Mouse (Mus musculus) testis, adult 2 months (tissue): ENCODE measurements around the gene Zfc3h1. TPM values are rescaled to one million over a fixed set of nuclear protein-coding genes. Genes with fewer than 3 reads are reported as not detected.

Source experiments
- H3K27ac ChIP-seq: fragments of 200-500 bp; 2 replicates; pipeline ENCODE4 v1.5.1; 2012; ENCODE audit warnings: low read depth, low read length; ENCODE audit not compliant: control insufficient read depth, insufficient read depth
- H3K27me3 ChIP-seq: fragments of 200-500 bp; 2 replicates; pipeline ENCODE4 v1.6.1; 2012; ENCODE audit warnings: mild to moderate bottlenecking, low read length, moderate library complexity; ENCODE audit not compliant: control insufficient read depth, insufficient read depth
- H3K36me3 ChIP-seq: fragments of 200-500 bp; 2 replicates; pipeline ENCODE4 v1.6.1; 2012; ENCODE audit warnings: mild to moderate bottlenecking, low read length; ENCODE audit not compliant: control insufficient read depth, insufficient read depth
- H3K4me1 ChIP-seq: fragments of 200-500 bp; 2 replicates; pipeline ENCODE4 v1.6.1; 2012; ENCODE audit warnings: low read length; ENCODE audit not compliant: control insufficient read depth, insufficient read depth
- H3K4me3 ChIP-seq: fragments of 200-500 bp; 2 replicates; pipeline ENCODE4 v1.5.1; 2012; ENCODE audit warnings: low read depth, mild to moderate bottlenecking, low read length, moderate library complexity, mixed read lengths; ENCODE audit not compliant: control insufficient read depth
- CTCF ChIP-seq: fragments of 200-500 bp; IDR thresholded peaks from 2 replicates; pipeline ENCODE4 v1.5.1; 2012; ENCODE audit warnings: low read depth, mild to moderate bottlenecking, inconsistent platforms, low read length, moderate library complexity; ENCODE audit not compliant: control insufficient read depth, insufficient read depth, insufficient replicate concordance
- POLR2A ChIP-seq: fragments of 200-500 bp; IDR thresholded peaks from 2 replicates; pipeline ENCODE4 v1.6.1; 2012; ENCODE audit warnings: low read depth, mild to moderate bottlenecking, inconsistent platforms, low read length, moderate library complexity; ENCODE audit not compliant: control insufficient read depth
- polyA plus RNA-seq: library from polyadenylated mRNA; depleted of rRNA; stranded (reverse); fragments of >200 nt; gene quantifications from 2 replicates; pipeline ENCODE4 v1.2.3, GENCODE M21; 2012

The Zfc3h1 gene
- polyA plus RNA-seq, 1 experiment = 36.1 TPM

DNA sequence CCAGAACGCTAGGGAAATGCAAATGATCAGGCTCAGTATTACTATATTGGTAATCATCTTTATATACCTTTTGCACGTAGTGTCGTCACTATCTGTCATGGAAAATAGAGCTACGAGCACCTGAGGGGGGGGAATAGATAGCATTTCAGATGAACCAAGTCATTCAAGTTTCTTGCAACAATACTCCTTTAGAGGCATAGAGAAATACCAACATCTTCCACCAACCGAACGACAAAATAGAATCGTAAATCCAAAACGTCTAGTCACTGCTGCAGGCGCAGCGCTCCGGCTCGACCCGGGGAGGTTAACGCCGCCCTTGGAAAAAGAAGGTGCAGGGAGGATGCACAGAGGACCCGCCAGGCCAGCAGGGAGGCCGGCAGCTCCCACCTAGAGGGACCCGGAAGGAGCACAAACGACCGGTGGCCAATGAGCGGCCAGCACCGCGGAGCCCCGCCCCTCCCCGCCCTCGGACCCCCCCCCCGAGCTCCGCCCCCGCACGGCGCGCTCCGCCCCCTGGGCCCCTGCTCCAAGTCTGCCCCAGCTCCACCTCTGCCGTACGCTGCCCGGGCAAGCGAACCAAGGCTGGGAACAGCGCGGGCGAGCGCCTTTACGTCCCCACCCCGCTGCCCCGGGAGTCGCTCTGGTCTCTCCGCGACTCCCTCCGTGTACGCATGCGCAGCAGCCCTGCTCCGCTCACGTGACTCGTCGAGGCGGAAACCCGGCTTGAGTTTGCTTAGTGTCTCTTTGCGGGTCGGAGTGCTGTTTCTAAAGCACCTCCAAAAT lies 22.7 kb upstream of the Zfc3h1 start, which contains the start of gene Tmem19:
Tmem19 (minus strand) TSS at position 662 of the 783 bp plus-strand sequence.
- H3K36me3 ChIP-seq = no peaks in the 10 kb centered on the region
- H3K4me3 ChIP-seq = peak within 1 kb of the TSS; percentile 97
- peak within 1 kb of the TSS; percentile 95 for H3K27ac ChIP-seq
- H3K4me1 ChIP-seq = peaks cover 6% of the 10 kb centered on the region
- no peaks in the 10 kb centered on the region for H3K27me3 ChIP-seq
- TF ChIP-seq CTCF (no peak), POLR2A (peak; percentile 70)

GRCm38 (mm10) chr10:115362623-115362964 lies 22.2 kb upstream of the Zfc3h1 start:
- no peak for TF ChIP-seq POLR2A
- no peak for TF ChIP-seq CTCF
- Histone ChIP-seq H3K27ac (peak overlapping the region; percentile 95), H3K4me1 (peaks cover 6% of the 10 kb centered on the region), H3K27me3 (no peaks in the 10 kb centered on the region), H3K36me3 (no peaks in the 10 kb centered on the region), H3K4me3 (peak overlapping the region; percentile 97)

- TF ChIP-seq POLR2A = no peak
- TF ChIP-seq CTCF = no peak
- H3K4me1 ChIP-seq = peaks cover 6% of the 10 kb centered on the region
- H3K27ac ChIP-seq = peak overlapping the region; percentile 26; the same call in 1 of the 2 replicates
- H3K36me3 ChIP-seq = no peaks in the 10 kb centered on the region
- H3K27me3 ChIP-seq = no peaks in the 10 kb centered on the region
- no peak overlapping the region for H3K4me3 ChIP-seq
These were observed 21.6 kb upstream of the Zfc3h1 start for GRCm38 (mm10) chr10:115363151-115363550.

DNA sequence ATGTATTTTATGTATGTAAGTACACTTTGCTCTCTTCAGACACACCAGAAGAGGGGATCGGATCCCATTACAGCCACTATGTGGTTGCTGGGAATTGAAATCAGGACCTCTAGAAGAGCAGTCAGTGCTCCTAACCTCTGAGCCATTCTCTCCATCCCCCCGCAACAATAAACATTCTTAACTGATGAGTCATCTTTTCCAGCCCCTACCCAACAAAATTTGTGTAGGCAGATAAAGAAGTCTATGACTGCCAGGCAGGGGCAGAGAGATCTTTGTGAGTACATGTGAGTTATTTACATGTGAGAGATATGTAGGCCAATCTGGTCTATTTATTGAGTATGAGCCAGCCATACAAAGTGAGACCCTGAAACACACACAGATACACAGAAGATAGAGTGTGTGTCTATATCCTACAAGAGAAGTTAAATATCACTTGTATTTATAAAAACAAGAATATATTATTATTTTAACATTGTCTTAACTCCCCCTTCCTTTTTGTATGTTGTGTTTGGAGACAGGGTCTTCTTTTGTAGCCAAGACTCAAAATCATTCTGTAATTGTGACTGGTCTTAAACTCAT lies 3.2 kb upstream of the Zfc3h1 start:
- H3K27me3 ChIP-seq = no peaks in the 10 kb centered on the region
- H3K36me3 ChIP-seq = no peaks in the 10 kb centered on the region
- H3K4me3 ChIP-seq = no peak overlapping the region
- peaks cover 3% of the 10 kb centered on the region; the same call in 1 of the 2 replicates for H3K4me1 ChIP-seq
- no peak for TF ChIP-seq CTCF
- no peak for TF ChIP-seq POLR2A
- no peak overlapping the region for H3K27ac ChIP-seq

DNA sequence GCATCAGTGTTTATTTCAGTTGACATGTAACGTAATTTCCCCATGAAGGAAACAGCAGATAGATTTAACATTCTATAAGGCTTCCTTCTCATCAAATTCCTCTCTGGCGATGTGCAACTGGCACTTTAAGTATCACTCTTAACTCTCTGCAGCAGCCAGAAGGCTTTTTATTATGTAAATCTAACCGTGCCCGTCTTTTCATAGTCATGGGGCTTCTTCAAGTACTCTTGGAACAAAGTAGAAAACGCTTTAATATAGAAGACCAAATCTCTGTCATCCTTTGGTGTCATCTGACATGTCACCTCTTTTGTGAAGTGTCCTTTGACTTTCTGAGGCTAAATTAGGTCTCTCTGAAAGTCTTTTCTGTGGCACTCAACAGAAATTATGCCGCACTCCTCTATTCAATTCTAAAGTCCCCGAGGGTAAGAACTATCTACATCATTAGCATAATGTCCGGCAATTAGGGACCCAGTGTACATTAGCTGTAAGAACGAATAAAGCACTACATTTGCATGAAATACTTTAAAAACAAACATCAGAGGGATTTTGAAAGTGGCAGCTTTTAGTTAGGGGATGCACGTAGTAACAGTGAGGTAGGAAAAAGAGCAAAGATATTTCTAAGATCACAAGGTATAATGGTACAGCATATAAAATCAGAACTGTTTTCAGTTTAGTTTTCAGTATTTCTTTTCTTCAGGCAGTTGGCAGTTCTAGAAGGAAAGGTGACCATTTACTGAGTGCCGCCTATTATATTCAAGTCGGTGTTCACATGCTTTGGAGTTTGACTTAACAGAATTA lies 1.7 kb upstream of the Zfc3h1 start:
- Histone ChIP-seq H3K4me1 (peaks cover 3% of the 10 kb centered on the region; the same call in 1 of the 2 replicates), H3K27me3 (no peaks in the 10 kb centered on the region), H3K27ac (no peak overlapping the region), H3K4me3 (no peak overlapping the region), H3K36me3 (no peaks in the 10 kb centered on the region)
- TF ChIP-seq POLR2A (no peak), CTCF (no peak)

DNA sequence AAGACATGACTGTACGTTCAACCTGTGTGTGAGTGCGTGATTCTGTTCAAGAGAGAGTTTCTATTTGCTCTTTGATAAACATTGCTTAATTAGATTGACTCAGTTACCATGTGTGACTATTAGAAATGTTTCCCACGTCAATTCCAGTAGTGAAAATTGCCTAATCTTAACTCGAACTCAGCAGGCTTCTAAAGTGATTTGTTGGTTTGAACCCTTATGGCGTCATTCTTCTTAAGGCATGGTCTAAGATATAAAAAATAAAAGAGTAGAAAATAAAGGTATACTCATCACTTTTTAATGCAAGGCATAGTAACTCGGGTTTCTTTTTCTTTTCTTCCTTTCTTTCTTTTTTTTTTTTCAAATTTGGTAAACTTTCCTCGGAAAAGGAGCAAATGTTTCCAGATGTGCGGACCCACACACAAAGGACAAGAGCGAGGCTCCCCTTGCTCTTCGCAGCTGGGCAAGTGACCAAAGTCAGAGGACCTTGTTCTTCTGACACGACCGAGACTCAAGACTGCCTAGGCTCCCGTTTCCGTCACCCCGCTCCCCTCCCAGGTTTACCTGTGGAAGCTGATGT lies 1.0 kb upstream of the Zfc3h1 start:
- TF ChIP-seq CTCF (no peak), POLR2A (no peak)
- no peaks in the 10 kb centered on the region; the same call in 1 of the 2 replicates for H3K36me3 ChIP-seq
- peak overlapping the region; percentile 96 for H3K4me3 ChIP-seq
- H3K27me3 ChIP-seq = no peaks in the 10 kb centered on the region
- peak overlapping the region; percentile 74 for H3K27ac ChIP-seq
- H3K4me1 ChIP-seq = peaks cover 3% of the 10 kb centered on the region; the same call in 1 of the 2 replicates
